Mouse (Mus musculus): ENCODE measurements around the gene Kcnmb4. TPM values are rescaled to one million over a fixed set of nuclear protein-coding genes. Genes with fewer than 3 reads are reported as not detected.

Gene Kcnmb4
- polyA plus RNA-seq, 1 experiment from 2014 or later, result 9.1 TPM

DNA sequence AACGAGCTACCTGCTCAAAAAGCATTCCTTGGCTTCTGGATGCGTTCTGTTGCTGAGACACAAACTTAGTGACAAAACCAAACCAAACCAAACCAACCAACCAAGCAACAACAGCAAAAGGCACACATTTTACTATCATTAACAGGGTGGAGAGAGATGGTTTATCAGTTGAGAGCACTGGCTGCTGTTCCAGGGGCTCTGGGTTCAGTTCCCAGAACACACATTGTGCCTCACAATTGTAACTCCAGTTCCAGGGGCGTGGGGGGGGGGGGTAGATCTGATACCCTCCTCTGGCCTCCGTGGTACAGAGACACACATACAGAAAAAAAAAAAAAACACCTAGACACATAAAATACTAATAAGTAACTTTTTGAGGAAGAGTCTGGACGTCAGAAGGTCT is 5.6 kb downstream of the Kcnmb4 start:
- no peak overlapping the region for H3K9ac ChIP-seq (ENCODE audit: low read depth, low read length)
- ATAC-seq (ENCODE audit: low read depth) (no peak), DNase-seq (ENCODE audit: low spot score) (no peak)
- H3K36me3 ChIP-seq (ENCODE audit: control insufficient read depth, insufficient read depth, low read length), result no peaks in the 10 kb centered on the region
- H3K27me3 ChIP-seq (replicated peaks; ENCODE audit: control insufficient read depth, insufficient read depth, low read length), result no peaks in the 10 kb centered on the region
- no peak overlapping the region for H3K4me2 ChIP-seq (ENCODE audit: low read depth, low read length)
- peaks cover 6% of the 10 kb centered on the region; the same call in 1 of the 2 replicates for H3K9me3 ChIP-seq (ENCODE audit: control insufficient read depth, low read length)
- WGBS, result 77% methylated on average over 5 of the region's 5 CpGs
- H3K4me1 ChIP-seq (ENCODE audit: control insufficient read depth, insufficient read depth, low read length), result 0 out of 2 replicates have a peak, but pooled peaks cover 7% of the 10 kb centered on the region
- no peak overlapping the region for H3K4me3 ChIP-seq (ENCODE audit: low read depth, low read length)
- no peak overlapping the region for H3K27ac ChIP-seq (replicated peaks; ENCODE audit: low read depth, low read length)

DNA sequence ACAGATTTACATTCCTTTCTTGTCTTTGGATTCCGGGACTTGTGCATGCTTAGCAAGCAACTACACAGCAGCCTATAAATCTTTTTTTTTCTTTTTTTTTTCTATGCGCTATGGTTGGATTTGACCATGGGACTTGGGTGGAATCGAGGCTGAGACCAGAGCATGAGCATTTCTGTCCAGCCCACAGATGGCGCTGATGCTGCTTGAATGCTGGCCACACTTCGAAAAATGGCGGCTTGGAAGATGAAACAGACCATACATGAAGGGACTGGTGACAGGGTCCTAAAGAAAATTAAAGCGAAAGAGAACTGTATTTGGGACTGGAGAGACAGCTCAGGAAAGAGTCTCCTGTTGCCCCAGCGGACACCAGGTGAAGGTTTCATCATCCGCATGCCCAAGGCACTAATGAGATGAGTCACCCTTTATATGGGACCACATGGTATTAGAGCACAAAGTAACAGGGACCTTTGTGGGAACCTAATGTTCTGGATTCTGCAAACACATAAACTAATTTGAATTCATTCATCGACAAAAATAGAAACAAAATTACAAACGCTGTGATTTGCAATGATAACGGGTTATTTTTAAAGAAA is 9.8 kb downstream of the Kcnmb4 start:
- WGBS, result 93% methylated on average over 12 of the region's 12 CpGs
- Histone ChIP-seq H3K4me2 (ENCODE audit: low read depth, low read length) (no peak overlapping the region), H3K9ac (ENCODE audit: low read depth, low read length) (no peak overlapping the region)

DNA sequence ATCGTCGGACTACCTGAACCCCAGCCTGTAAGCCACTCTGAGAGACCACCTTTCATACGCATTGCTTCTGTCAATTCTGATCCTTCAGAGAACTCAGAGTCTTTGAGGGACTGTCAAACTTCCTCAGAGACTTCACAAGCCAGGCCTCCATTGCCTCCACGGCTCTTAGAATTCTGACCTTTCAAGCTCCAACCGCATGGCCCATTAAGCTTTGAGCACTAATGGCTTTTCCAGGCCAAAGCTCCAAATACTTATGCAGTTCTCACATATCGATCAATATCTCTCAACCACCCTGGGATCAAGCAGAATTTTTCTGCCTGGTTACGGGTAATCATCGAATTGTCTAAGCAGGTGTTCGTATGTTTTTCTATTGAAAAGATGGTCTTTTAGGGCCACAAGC is 12.2 kb downstream of the Kcnmb4 start:
- DNase-seq (ENCODE audit: low spot score) (no peak), ATAC-seq (ENCODE audit: low read depth) (no peak)
- Histone ChIP-seq H3K27ac (replicated peaks; ENCODE audit: low read depth, low read length) (no peak overlapping the region), H3K9ac (ENCODE audit: low read depth, low read length) (no peak overlapping the region), H3K36me3 (ENCODE audit: control insufficient read depth, insufficient read depth, low read length) (no peaks in the 10 kb centered on the region; the same call in 1 of the 2 replicates), H3K4me3 (ENCODE audit: low read depth, low read length) (no peak overlapping the region), H3K9me3 (ENCODE audit: control insufficient read depth, low read length) (peaks cover 8% of the 10 kb centered on the region; the same call in 1 of the 2 replicates), H3K4me2 (ENCODE audit: low read depth, low read length) (no peak overlapping the region), H3K4me1 (ENCODE audit: control insufficient read depth, insufficient read depth, low read length) (no peaks in the 10 kb centered on the region), H3K27me3 (replicated peaks; ENCODE audit: control insufficient read depth, insufficient read depth, low read length) (no peaks in the 10 kb centered on the region)
- WGBS, result 85% methylated on average over 9 of the region's 9 CpGs

More for the DNA sequence above, 9.8 kb downstream of the Kcnmb4 start:
- Histone ChIP-seq H3K27ac (replicated peaks; ENCODE audit: low read depth, low read length) (no peak overlapping the region), H3K4me3 (ENCODE audit: low read depth, low read length) (no peak overlapping the region), H3K36me3 (ENCODE audit: control insufficient read depth, insufficient read depth, low read length) (no peaks in the 10 kb centered on the region; the same call in 1 of the 2 replicates), H3K9me3 (ENCODE audit: control insufficient read depth, low read length) (peaks cover 8% of the 10 kb centered on the region; the same call in 1 of the 2 replicates), H3K4me1 (ENCODE audit: control insufficient read depth, insufficient read depth, low read length) (no peaks in the 10 kb centered on the region), H3K27me3 (replicated peaks; ENCODE audit: control insufficient read depth, insufficient read depth, low read length) (no peaks in the 10 kb centered on the region)
- no peak for DNase-seq (ENCODE audit: low spot score)
- no peak for ATAC-seq (ENCODE audit: low read depth)

DNA sequence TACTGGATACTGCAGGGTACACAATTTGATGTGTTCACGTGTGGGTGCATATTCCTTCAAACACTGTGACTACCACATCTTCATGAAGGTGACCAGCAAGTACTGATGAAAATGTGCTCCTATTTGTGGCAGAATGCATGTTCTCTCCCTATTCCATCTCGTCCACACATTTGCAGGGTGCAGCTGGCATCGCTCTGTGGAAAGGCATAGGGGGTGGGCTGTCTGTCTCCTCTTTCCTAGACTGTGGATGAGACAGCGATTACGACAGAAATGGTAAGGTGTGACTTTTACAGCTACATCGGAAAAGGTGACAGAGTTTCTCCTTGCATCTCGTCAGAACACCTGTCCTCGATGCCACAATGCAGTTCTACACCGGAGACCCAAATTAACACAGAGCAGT is 14.9 kb downstream of the Kcnmb4 start:
- no peak for ATAC-seq (ENCODE audit: low read depth)
- H3K4me3 ChIP-seq (ENCODE audit: low read depth, low read length), result no peak overlapping the region
- no peaks in the 10 kb centered on the region for H3K4me1 ChIP-seq (ENCODE audit: control insufficient read depth, insufficient read depth, low read length)
- 94% methylated on average over 9 of the region's 9 CpGs for WGBS
- no peaks in the 10 kb centered on the region; the same call in 1 of the 2 replicates for H3K36me3 ChIP-seq (ENCODE audit: control insufficient read depth, insufficient read depth, low read length)
- DNase-seq (ENCODE audit: low spot score), result no peak
- no peak overlapping the region for H3K4me2 ChIP-seq (ENCODE audit: low read depth, low read length)
- peaks cover 7% of the 10 kb centered on the region; the same call in 1 of the 2 replicates for H3K9me3 ChIP-seq (ENCODE audit: control insufficient read depth, low read length)
- H3K9ac ChIP-seq (ENCODE audit: low read depth, low read length), result no peak overlapping the region
- no peaks in the 10 kb centered on the region for H3K27me3 ChIP-seq (replicated peaks; ENCODE audit: control insufficient read depth, insufficient read depth, low read length)
- no peak overlapping the region for H3K27ac ChIP-seq (replicated peaks; ENCODE audit: low read depth, low read length)

DNA sequence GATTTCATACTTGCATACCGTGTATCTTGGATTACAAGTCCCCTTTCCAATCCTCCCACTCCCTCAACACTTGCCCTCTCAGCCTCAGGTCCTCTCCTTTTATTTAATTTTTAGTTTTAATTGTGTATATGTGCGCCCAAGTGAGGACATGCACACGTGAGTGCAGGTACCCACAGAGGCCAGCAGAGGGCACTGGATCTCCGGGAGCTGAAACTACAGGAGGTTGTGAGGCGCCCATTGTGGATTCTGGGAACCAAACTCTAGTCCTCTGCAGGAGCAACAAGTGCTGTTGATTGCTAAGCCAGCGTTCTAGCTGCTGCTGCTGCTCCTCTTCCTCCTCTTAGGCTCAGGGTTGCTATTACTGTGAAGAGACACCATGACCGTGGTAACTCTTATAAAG is 20.9 kb downstream of the Kcnmb4 start:
- H3K27ac ChIP-seq (replicated peaks; ENCODE audit: low read depth, low read length), result no peak overlapping the region
- H3K4me2 ChIP-seq (ENCODE audit: low read depth, low read length), result no peak overlapping the region
- 95% methylated on average over 7 of the region's 7 CpGs for WGBS
- H3K9ac ChIP-seq (ENCODE audit: low read depth, low read length), result no peak overlapping the region
- DNase-seq (ENCODE audit: low spot score), result no peak
- H3K36me3 ChIP-seq (ENCODE audit: control insufficient read depth, insufficient read depth, low read length), result no peaks in the 10 kb centered on the region
- H3K4me1 ChIP-seq (ENCODE audit: control insufficient read depth, insufficient read depth, low read length), result no peaks in the 10 kb centered on the region
- H3K27me3 ChIP-seq (replicated peaks; ENCODE audit: control insufficient read depth, insufficient read depth, low read length), result no peaks in the 10 kb centered on the region
- H3K9me3 ChIP-seq (ENCODE audit: control insufficient read depth, low read length), result peaks cover 6% of the 10 kb centered on the region; the same call in 1 of the 2 replicates
- no peak overlapping the region for H3K4me3 ChIP-seq (ENCODE audit: low read depth, low read length)
- ATAC-seq (ENCODE audit: low read depth), result no peak

DNA sequence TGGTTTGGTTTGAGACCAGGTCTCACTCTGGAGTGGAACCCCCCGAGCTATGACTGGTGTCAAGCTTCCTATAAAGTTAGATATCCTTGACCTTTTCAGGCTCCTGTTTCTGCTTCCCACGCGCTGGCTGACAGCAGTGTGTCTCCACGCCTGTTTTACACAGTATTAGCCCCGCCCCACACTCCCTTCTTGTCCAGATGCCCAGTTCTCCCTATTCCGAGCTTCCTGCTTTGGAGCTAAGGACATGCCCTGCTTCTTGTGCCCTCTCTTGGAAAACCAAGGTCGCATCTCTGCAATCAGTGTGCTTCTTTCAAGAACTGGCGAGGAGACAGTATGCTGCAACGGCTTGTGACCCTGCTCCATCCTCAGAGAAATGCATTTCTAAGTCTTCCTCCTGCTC is 23.1 kb downstream of the Kcnmb4 start:
- Histone ChIP-seq H3K9me3 (ENCODE audit: control insufficient read depth, low read length) (peaks cover 6% of the 10 kb centered on the region; the same call in 1 of the 2 replicates), H3K27ac (replicated peaks; ENCODE audit: low read depth, low read length) (no peak overlapping the region), H3K4me2 (ENCODE audit: low read depth, low read length) (no peak overlapping the region), H3K36me3 (ENCODE audit: control insufficient read depth, insufficient read depth, low read length) (no peaks in the 10 kb centered on the region), H3K4me3 (ENCODE audit: low read depth, low read length) (no peak overlapping the region), H3K9ac (ENCODE audit: low read depth, low read length) (no peak overlapping the region), H3K4me1 (ENCODE audit: control insufficient read depth, insufficient read depth, low read length) (no peaks in the 10 kb centered on the region), H3K27me3 (replicated peaks; ENCODE audit: control insufficient read depth, insufficient read depth, low read length) (no peaks in the 10 kb centered on the region)
- WGBS, result 69% methylated on average over 9 of the region's 9 CpGs
- ATAC-seq (ENCODE audit: low read depth) (no peak), DNase-seq (ENCODE audit: low spot score) (no peak)

DNA sequence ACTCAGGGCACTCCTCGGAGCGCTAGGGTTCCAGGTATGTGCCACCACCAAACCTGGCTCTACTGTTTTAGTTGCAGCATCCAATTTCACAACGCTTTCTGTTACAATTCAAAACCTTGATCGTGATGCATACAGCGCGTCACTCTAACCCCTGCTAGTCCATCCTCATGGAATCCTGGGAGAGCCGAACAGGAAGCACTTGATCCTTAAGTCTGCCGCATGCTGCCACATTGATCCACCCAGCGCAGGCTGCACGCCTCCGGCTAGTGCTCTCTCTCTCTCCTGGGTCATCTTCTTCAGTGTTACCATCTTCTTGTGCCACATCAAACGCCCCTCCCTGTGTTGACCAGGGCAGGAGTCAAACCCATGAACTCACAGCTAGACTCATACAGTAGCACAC is 25.5 kb downstream of the Kcnmb4 start:
- Histone ChIP-seq H3K4me1 (ENCODE audit: control insufficient read depth, insufficient read depth, low read length) (no peaks in the 10 kb centered on the region), H3K9ac (ENCODE audit: low read depth, low read length) (no peak overlapping the region), H3K36me3 (ENCODE audit: control insufficient read depth, insufficient read depth, low read length) (no peaks in the 10 kb centered on the region), H3K4me3 (ENCODE audit: low read depth, low read length) (no peak overlapping the region), H3K9me3 (ENCODE audit: control insufficient read depth, low read length) (peaks cover 6% of the 10 kb centered on the region; the same call in 1 of the 2 replicates), H3K27ac (replicated peaks; ENCODE audit: low read depth, low read length) (no peak overlapping the region), H3K4me2 (ENCODE audit: low read depth, low read length) (no peak overlapping the region), H3K27me3 (replicated peaks; ENCODE audit: control insufficient read depth, insufficient read depth, low read length) (no peaks in the 10 kb centered on the region)
- no peak for DNase-seq (ENCODE audit: low spot score)
- no peak for ATAC-seq (ENCODE audit: low read depth)
- 95% methylated on average over 12 of the region's 12 CpGs for WGBS

DNA sequence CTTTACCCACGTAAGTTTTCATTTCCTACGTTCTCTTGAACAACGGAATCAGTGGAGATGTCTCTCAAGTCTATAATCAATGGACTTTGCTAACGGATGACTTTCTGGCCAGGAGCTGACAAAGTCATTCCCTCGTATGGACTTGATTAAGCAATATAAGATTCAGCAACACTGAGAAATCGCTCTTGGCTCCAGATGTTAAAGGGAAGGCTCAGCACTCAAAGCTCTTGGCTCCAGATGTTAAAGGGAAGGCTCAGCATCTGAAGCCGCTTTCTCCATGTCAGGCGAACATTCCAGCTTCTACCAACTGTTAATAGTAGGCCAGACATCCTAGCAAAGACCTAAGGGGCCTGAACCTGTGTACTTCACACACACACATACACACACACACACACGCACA is 26.5 kb downstream of the Kcnmb4 start:
- ATAC-seq (ENCODE audit: low read depth) (no peak), DNase-seq (ENCODE audit: low spot score) (peak; percentile 79)
- H3K9ac ChIP-seq (ENCODE audit: low read depth, low read length), result no peak overlapping the region
- 37% methylated on average over 9 of the region's 9 CpGs for WGBS
- no peaks in the 10 kb centered on the region for H3K9me3 ChIP-seq (ENCODE audit: control insufficient read depth, low read length)
- no peak overlapping the region for H3K4me2 ChIP-seq (ENCODE audit: low read depth, low read length)
- H3K4me1 ChIP-seq (ENCODE audit: control insufficient read depth, insufficient read depth, low read length), result no peaks in the 10 kb centered on the region
- no peaks in the 10 kb centered on the region for H3K27me3 ChIP-seq (replicated peaks; ENCODE audit: control insufficient read depth, insufficient read depth, low read length)
- H3K27ac ChIP-seq (replicated peaks; ENCODE audit: low read depth, low read length), result no peak overlapping the region
- no peak overlapping the region for H3K4me3 ChIP-seq (ENCODE audit: low read depth, low read length)
- H3K36me3 ChIP-seq (ENCODE audit: control insufficient read depth, insufficient read depth, low read length), result no peaks in the 10 kb centered on the region

DNA sequence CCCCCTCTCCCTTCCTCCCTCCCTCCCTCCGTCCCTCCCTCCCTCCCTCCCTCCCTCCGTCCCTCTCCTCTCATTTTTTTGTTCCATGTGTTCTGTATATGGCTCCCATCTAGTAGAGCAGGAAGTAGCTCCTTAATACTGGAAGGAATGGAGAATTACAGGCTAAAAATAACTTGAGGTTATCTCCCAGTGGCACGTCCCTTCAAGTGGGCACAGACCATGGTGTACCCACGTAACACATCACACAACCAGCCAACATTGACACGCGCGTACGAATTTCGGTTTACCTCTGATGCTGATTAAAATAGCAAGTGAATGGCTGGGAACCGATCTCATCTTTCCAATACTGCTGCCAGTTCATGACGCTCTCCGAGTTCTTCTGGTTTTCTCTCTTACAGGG is 27.6 kb downstream of the Kcnmb4 start:
- Histone ChIP-seq H3K4me1 (ENCODE audit: control insufficient read depth, insufficient read depth, low read length) (no peaks in the 10 kb centered on the region), H3K4me3 (ENCODE audit: low read depth, low read length) (no peak overlapping the region), H3K4me2 (ENCODE audit: low read depth, low read length) (no peak overlapping the region), H3K27me3 (replicated peaks; ENCODE audit: control insufficient read depth, insufficient read depth, low read length) (no peaks in the 10 kb centered on the region), H3K36me3 (ENCODE audit: control insufficient read depth, insufficient read depth, low read length) (no peaks in the 10 kb centered on the region), H3K9me3 (ENCODE audit: control insufficient read depth, low read length) (no peaks in the 10 kb centered on the region), H3K9ac (ENCODE audit: low read depth, low read length) (no peak overlapping the region), H3K27ac (replicated peaks; ENCODE audit: low read depth, low read length) (no peak overlapping the region)
- no peak for DNase-seq (ENCODE audit: low spot score)
- WGBS, result 90% methylated on average over 11 of the region's 12 CpGs
- no peak for ATAC-seq (ENCODE audit: low read depth)

Measured in embryonic facial prominence, embryonic 14.5 days (tissue).